Mouse (Mus musculus) ES-Bruce4 (cell line): ENCODE results near the gene Suox.

Experiments used
- CTCF ChIP-seq: IDR thresholded peaks from one replicate; pipeline ENCODE4 v1.8.1; 2011; ENCODE audit warnings: low read depth, low read length
- EP300 ChIP-seq: IDR thresholded peaks from 2 replicates; pipeline ENCODE4 v1.6.1; 2011; ENCODE audit warnings: low read depth, low read length; ENCODE audit not compliant: insufficient read depth

- TF ChIP-seq CTCF (no peak), EP300 (no peak)
Measured at GRCm38 (mm10) chr10:128664808-128665207, 9.1 kb downstream of the Suox start.
